Mouse (Mus musculus) T-helper 17 cell (primary cell): ENCODE results near the gene Usp20.

ENCODE experiments used
- in situ Hi-C, 2 experiments: fragments of 300-600 bp; cut with MboI, MseI; formaldehyde crosslinking; loops; 1 replicate in 1 of 2; 2 replicates in 1 of 2; pipeline ENCODE4 v1.15.1; 2025; ENCODE audit warnings: high pct_unique_total_duplicates in 2 of 2

Usp20 gene

GRCm38 (mm10) chr2:30985111-30986020, 3.3 kb downstream of the Usp20 start:
- in situ Hi-C loops = no loop called here

- in situ Hi-C loops = no loop called here
Observed at GRCm38 (mm10) chr2:30990221-30990620, 8.1 kb downstream of the Usp20 start.

DNA sequence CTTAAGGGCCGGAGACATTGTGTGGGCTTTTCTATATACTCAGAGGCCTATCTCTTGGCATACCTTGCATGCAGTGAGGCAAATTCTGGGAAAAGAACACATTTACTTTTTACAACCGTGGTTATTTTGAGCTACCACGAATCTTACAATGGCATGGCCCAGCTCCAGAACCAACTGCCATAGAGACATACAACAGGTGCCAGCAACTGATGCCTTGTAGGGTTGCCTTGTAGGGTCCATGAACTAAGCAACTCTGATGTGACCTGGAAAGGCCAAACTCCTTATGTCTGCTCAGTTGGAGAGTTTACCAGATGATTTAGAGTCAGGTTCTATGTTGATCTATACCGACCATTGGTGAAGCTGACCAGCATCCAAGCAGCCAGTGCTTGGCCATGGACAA, 12.8 kb downstream of the Usp20 start:
- in situ Hi-C loops = no loop called here

- in situ Hi-C loops = no loop called here
Observed at GRCm38 (mm10) chr2:30995432-30995996, 13.4 kb downstream of the Usp20 start.

- in situ Hi-C loops = no loop called here
Observed at GRCm38 (mm10) chr2:30998443-30999260, 16.6 kb downstream of the Usp20 start.

GRCm38 (mm10) chr2:31002857-31003256, 20.8 kb downstream of the Usp20 start:
- in situ Hi-C loops = no loop called here

GRCm38 (mm10) chr2:31005453-31005852, 23.4 kb downstream of the Usp20 start:
- in situ Hi-C loops = no loop called here

GRCm38 (mm10) chr2:31006434-31006833, 24.4 kb downstream of the Usp20 start:
- in situ Hi-C loops = no loop called here

DNA sequence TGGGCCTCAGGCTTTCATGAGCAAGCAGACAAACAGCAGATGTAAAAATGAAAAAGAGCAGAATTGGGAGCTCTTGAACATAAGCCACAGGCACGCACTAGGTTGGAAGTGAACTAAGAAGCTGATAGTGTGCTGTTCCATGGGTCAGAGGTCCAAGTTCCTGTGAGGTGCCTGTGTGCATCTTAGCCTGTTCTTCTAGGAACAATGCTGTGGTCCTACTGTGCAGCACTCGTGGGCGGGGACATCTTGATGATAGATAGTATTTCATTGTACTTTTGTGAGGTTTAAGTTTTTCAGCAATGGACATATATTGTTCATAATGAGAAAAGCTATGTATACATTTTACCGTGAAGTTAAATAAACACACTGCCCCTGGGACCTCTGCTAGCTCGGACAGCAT, 25.1 kb downstream of the Usp20 start:
- in situ Hi-C loops = no loop called here

DNA sequence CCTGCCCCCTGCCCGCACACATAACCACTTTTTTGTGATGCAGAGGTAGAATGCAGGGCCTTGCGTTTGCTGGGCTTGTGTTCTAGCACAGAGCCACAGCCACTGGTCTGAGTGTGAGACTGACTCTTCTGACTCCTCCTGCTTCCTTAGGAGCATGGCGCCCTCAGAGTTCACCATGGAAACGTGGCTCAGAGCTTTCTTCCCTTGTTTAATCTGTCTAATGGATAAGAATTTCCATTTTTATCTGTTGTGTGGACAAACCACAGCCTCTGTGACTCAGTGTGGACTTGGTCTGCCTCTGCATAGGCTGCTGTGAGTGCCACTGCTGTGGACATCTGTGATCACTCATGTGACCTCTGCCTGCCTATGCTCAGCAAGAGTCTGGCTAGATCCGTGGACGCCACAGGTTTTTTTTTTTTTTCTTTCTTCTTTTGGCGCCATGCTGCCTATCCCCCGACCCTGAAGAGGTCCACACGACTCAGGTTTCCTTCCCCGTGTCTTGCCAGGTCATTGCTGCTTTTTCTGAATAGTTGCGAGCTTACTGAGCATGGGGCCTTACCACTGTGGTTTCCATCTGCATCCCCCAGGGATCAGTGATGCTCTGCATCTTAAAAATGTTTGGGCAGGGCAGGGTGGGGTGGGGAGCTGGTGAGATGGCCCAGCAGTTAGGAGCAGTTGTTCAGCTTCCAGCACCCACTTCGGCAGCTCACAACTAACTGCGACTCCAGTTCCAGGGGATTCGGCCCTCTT, 31.5 kb downstream of the Usp20 start:
- in situ Hi-C loops = loop anchor here in 1 of 2 experiments (5.0 kb wide), 1 partner anchor 396 kb away; no protein-coding TSS in a partner anchor

- in situ Hi-C loops = no loop called here
Observed at GRCm38 (mm10) chr2:31017625-31018317, 35.7 kb downstream of the Usp20 start.

DNA sequence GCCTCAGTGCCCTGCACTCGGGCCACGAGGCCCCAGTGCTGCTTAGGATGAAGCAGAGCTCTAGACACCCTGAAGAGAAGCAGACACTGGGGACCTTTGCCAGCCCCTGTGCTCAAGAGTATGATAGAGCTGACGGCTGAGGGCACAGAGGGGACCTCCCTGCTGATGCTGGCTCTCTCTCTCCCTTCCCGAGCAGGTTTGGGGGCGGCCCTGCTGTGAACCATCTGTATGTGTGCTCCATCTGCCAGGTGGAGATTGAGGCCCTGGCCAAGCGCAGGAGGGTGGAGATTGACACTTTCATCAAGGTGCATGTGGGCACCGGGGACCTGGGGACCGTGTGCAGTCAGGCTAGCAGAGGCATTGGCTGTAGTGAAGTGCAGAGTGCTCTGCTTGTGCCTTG, 36.4 kb downstream of the Usp20 start:
- in situ Hi-C loops = no loop called here

DNA sequence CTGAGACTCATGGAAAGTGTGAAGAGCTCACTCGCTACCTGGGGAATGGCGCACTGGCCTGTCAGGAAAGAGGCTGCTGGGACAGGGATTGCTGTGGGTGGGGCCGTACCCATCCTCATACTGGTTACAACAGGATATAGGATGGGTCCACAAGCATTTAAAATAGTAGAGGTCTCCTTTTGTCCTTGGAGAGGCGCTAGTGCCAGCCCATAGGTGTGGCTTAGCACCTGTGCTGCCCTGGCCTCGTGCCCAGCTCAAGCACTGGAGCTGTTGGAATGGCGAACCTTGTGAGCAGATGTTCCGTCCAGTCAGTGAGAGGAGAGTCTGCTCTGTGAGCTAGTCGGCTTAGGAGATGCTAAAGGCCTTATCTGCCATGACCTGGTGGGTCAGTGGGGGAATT, 36.9 kb downstream of the Usp20 start:
- in situ Hi-C loops = no loop called here

DNA sequence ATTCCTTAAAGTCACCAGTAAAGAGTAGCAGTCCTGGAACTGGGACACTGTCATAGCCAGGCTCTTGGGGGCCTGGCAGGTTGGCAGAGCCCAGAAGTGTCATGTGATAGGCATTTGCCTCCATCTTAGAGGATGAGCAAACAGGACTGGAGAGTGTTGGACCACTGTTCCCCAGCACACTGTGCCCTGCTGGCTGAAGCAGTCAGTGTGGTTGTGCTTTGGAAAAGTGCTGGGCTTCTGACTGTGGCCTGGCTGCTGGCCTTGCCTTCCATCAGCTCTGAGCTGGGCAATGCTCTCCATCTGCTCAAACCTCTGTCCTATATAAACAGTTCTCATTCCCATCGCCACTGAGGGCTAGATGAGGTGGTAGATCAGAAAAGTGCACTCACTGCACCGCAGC, 38.1 kb downstream of the Usp20 start:
- in situ Hi-C loops = loop anchor here in 1 of 2 experiments (5.0 kb wide), 1 partner anchor 127 kb away; no protein-coding TSS in a partner anchor

GRCm38 (mm10) chr2:31023940-31024339, 41.9 kb downstream of the Usp20 start:
- in situ Hi-C loops = loop anchor here in 1 of 2 experiments (5.0 kb wide), 1 partner anchor 123 kb away; no protein-coding TSS in a partner anchor

- in situ Hi-C loops = loop anchor here in 1 of 2 experiments (5.0 kb wide), 1 partner anchor 123 kb away; no protein-coding TSS in a partner anchor
Observed at GRCm38 (mm10) chr2:31024618-31025370, 42.7 kb downstream of the Usp20 start.

DNA sequence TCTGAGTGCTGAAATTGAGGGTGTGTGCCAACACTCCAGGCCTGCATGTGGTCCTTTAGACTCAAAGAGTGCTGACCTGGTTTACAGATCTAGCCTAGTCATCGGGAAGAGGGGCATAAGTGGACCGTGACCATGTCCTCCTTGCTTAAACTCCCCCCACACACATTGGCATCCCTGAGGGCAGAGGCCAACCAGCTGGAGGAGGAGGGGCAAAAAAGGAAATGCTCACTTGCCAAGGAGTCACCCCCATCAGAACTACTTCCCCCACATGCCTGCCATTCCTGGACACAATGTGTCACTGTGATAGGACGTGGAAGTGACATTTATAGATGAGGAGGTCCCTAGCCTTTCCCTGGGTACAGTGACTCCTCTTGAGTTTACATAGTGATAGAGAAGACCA, 43.4 kb downstream of the Usp20 start:
- in situ Hi-C loops = no loop called here

DNA sequence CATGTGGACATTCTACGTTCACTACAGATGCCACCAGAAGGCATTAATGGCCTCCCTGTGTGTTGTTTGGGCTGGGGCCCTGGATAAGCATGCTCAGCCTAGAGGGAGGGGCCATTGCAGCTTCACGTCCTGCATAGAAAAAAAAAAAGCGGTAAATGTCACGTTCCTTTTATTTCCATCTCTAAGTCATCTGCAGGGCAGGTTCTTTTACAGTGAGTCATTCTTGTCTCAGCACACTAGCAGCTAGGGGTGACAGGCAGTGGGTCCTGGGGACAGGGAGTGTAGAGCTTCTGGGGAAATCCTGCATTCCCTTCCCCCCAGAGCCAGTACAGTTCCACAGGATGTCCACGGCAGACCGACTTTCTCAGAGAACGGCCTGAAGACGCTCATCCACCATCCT, 44.6 kb downstream of the Usp20 start:
- in situ Hi-C loops = no loop called here

- in situ Hi-C loops = no loop called here
Observed at GRCm38 (mm10) chr2:31031972-31032371, 49.9 kb downstream of the Usp20 start.

- in situ Hi-C loops = no loop called here
Observed at GRCm38 (mm10) chr2:31036811-31037210, 54.7 kb downstream of the Usp20 start.
